ENCODE assay signal across 8 mouse cellular contexts in the genomic region with DNA sequence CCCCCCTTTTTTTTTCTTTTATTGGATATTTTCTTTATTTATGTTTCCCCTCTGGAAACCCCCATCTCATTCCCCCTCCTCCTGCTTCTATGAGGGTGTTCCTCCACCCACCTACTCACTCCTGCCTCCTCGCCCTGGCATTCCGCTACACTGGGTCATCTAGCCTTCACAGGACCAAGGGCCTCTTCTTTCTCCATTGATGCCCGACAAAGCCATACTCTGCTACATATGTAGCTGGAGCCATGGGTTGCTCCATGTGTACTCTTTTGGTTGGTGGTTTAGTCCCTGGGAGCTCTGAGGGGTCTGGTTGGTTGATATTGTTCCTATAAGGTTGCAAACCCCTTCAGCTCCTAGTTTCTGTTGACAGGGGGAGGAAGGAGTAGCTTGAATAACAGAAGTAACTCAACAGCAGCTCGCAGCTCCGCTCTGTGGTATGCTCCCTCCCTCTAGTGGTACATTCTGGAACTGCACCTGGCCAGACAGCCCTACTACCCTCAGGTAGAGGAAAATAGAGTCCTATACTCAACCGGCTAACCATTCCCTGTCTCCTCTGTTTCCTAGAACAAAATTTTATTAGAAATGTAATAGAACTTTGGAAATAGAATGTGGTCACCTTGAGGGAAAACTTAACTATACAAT. TPM values are rescaled to one million over a fixed set of nuclear protein-coding genes. Genes with fewer than 3 reads are reported as not detected.
DNase-seq lines count a peak whose midpoint lies in the region; ATAC-seq and TF ChIP-seq lines count a peak whose summit lies in the region.

No protein-coding gene starts in this region.

- 52% methylated on average over 6 of the region's 6 CpGs for WGBS in hindbrain, embryonic 16.5 days

- no peaks in the 10 kb centered on the region for H3K9me3 ChIP-seq in hindbrain, embryonic 16.5 days (ENCODE audit: control insufficient read depth, low read length)

- H3K4me3 ChIP-seq in hindbrain, embryonic 16.5 days (ENCODE audit: low read length): no peak overlapping the region

- ATAC-seq in Patski: peak; percentile 94
- peak; percentile 88 for ATAC-seq in hindbrain, embryonic 16.5 days

- POLR2A ChIA-PET in Patski (lab: Charles Lee): interaction anchor here (0.7 kb wide), 1 partner anchor 872 kb away, joined by 4 read pairs; no protein-coding TSS in a partner anchor

- in situ Hi-C loops in Patski (cut with MboI; ENCODE audit: low pct_unique_long_range_greater_than_20kb): loop anchor here (25.0 kb wide), 1 partner anchor 1002 kb away; no protein-coding TSS in a partner anchor

- H3K27ac ChIP-seq in hindbrain, embryonic 16.5 days (ENCODE audit: low read depth, low read length): no peak overlapping the region

- DNase-seq in Patski (ENCODE audit: low read depth, low spot score): peak; percentile 6
- DNase-seq in cerebellum, adult 9-11 months: peak; percentile 54
- DNase-seq in frontal cortex, postnatal 14 days (ENCODE audit: low spot score in 2 of 2): peak; percentile 28 to 77
- peak; percentile 72 to 77 for DNase-seq in layer of hippocampus, postnatal 36 days
- DNase-seq in lung, postnatal 36 days: peak; percentile 86
- DNase-seq in right cerebral cortex, adult 18-20 months: peak; percentile 78
- DNase-seq in urinary bladder, postnatal 10 days (ENCODE audit: low spot score): peak; percentile 38

- peak; percentile 96 for TF ChIP-seq CTCF in Patski (IDR thresholded peaks at IDR 0.05)

- no peak overlapping the region for H3K9ac ChIP-seq in hindbrain, embryonic 16.5 days (ENCODE audit: low read depth, low read length)

- H3K4me2 ChIP-seq in hindbrain, embryonic 16.5 days (ENCODE audit: low read length): no peak overlapping the region

- H3K27me3 ChIP-seq in Patski: peaks cover 21% of the 10 kb centered on the region
- no peaks in the 10 kb centered on the region for H3K27me3 ChIP-seq in hindbrain, embryonic 16.5 days (replicated peaks; ENCODE audit: control insufficient read depth, insufficient read depth, low read length)

- CTCF ChIA-PET in Patski (lab: Charles Lee): interaction anchor here (0.6 to 2.1 kb wide), 8 partner anchors 8 to 1109 kb away, joined by 3 to 7 read pairs (median 3); no protein-coding TSS in a partner anchor

- H3K4me1 ChIP-seq in hindbrain, embryonic 16.5 days (ENCODE audit: control insufficient read depth, insufficient read depth, low read depth, low read length): no peaks in the 10 kb centered on the region

- H3K36me3 ChIP-seq in hindbrain, embryonic 16.5 days (ENCODE audit: control insufficient read depth, insufficient read depth, low read length): no peaks in the 10 kb centered on the region

RNA-seq across cellular contexts. Expression of gene Gja1, which starts 38.2 kb away (rescaled TPM):
- polyA plus RNA-seq in Patski (2021): 19.0 TPM
- 138 and 145 TPM in 2 replicates for polyA plus RNA-seq in hindbrain, embryonic 16.5 days (2015; fragmentation: Nextera tagmentation; extraction: Ambion mirVana)
- total RNA-seq in layer of hippocampus, postnatal 36 days (2021): 100 to 1,000 TPM; 260 to 283 TPM

Comparison
In these comparisons a context has a peak if more than half of its experiments do, and no peak if none do; other contexts are left out.
1. DNase-seq: peak in every context shown above with its lines; median percentile 86 in lung, postnatal 36 days; 78 in right cerebral cortex, adult 18-20 months; 74 in layer of hippocampus, postnatal 36 days; 54 in cerebellum, adult 9-11 months; 52 in frontal cortex, postnatal 14 days; 38 in urinary bladder, postnatal 10 days; 6 in Patski.